Mouse (Mus musculus): ENCODE measurements around the gene Mtmr3.
"Not testable (repeated sequence)": the region's sequence is repeated elsewhere in the genome, so short reads cannot be mapped to it uniquely, and the experiment has no call there.

Mtmr3 gene

GRCm38 (mm10) chr11:4599916-4600315 is 5.3 kb upstream of the Mtmr3 start:
- DNase-seq, result no peak

DNA sequence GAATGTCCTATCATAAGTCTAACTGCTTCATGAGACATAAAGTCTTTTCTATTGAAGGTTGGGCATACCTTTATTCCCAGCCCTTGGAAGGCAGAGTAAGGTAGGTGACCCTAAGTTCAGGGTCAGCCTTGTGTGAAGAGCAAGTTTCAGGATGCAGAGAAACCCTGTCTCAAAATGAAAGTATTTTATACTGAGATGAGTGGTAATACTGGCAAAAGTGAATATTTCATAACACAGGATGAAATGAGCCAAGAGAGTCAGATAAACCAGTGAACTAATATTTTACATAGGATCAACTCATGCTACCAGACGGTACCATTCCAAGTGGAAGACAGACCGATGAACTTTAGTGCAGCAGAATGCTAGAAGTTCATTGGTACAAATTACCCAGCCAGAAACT is 3.7 kb upstream of the Mtmr3 start:
- no peak for DNase-seq

- DNase-seq, result no peak
Observed at GRCm38 (mm10) chr11:4593849-4594607, 635 bp downstream of the Mtmr3 start.

DNA sequence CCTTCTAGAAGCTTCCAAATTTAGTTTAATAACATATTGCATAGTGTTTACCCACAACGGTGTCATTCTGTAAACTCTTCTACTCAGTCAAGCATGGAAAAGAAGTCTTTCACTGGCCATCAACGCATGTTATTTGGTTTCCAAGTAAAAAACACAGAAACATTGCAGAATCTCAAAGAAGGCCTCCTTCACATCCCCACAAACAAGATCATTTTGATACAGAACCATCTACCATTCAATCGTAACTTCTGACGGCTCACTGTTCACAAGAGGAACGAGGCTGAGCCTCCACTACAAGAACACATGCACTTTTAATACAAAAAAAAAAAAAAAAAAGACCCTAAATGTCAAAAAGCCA is 1.2 kb downstream of the Mtmr3 start:
- no peak for DNase-seq

GRCm38 (mm10) chr11:4591811-4592210 is 2.9 kb downstream of the Mtmr3 start:
- no peak for DNase-seq

DNA sequence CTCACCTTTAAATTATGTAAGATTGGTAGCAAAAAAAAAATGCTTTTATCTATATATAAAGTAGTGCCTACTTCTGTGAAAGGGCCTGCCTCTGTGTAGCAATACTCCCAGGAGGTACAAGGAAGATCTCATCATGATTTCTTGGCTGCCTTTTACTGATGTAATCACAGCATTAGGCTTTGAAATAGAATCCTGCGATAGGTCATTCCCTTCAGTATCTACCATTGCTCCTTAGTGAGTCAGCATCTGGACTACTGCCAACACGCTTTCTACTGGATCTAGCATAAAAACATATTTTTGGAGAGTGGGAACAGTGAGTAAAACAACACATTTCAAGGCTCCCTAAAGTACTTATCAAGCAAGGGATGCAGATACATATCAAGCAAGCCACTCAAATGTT is 16.0 kb downstream of the Mtmr3 start:
- DNase-seq, result peak; percentile 90

DNA sequence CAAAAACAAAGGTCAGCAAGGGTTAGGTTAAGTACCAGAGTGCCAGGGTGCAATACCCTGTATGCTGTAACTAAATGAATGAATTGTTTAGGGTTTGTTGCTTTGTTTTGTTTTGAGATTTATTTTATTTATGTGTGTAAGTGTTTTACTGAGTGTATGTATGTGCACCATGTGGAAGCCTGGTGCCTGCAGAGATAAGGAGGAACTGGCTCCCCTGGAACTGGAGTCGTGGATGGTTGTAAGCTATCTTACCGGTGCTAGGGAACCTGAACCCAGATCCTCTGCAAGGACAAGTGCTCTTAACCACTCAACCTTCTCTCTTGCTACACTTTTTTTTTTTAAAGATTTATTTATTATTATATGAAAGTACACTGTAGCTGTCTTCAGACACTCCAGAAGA is 17.6 kb downstream of the Mtmr3 start:
- no peak for DNase-seq

- not testable (repeated sequence) for DNase-seq
Observed at GRCm38 (mm10) chr11:4576090-4576732, 18.5 kb downstream of the Mtmr3 start.

DNA sequence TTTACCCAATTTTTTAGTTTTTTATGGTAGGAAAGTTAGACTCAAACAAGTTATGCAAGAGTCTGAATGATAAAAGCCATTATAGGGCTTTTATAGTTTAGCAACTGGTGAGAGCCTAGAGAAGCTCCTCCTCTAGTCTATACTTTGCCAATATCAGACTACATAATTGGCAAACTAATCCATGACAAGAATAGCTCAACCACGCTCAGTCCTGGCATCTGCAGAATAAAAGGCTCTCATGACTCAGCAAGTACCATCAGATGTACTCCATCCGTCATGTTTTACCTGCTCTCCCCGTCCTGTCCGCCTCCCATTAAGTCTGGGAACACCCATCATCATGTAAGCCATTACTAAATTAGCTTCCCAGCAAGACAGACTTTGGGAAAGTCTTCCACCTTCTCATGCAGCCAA is 23.2 kb downstream of the Mtmr3 start:
- peak; percentile 89 for DNase-seq

- DNase-seq, result no peak
Observed at GRCm38 (mm10) chr11:4566333-4566732, 28.3 kb downstream of the Mtmr3 start.

GRCm38 (mm10) chr11:4565545-4565944 is 29.1 kb downstream of the Mtmr3 start:
- DNase-seq, result no peak

DNA sequence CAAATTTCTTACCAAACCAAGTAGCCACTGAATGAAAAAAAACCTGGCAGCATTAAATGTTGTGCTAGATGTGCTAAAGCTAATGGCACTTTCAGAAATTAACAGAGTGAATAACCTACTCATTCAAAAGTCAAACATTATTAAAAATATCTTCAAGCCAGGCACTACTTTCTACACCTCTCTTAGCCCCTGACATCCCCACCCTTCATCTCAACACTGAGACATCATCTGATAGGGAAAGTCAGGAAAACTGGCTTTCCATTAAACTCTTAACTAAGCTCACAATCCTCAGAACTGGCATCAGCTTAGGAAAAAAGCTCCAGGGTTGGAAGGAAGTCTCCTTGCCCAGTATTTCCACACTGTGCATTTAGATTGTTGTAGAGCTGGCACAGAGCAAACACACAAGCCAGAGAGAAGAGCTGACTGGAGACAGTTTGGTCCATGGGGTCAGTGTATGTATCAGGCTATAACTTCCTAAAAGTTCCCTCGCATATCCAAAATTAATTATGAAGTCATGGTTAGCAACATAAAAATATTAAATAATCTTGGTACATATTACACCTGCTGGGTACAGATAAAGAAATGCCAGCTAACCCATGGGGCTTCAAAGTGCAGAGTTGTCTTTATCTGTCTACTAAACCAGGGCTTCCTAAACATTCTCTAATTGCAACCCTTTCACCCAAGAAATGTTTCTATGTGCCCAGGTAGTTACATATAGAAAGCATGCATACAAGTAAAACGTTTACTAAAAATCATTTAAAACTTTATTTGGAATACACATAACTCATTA is 41.2 kb downstream of the Mtmr3 start:
- peak; percentile 36 for DNase-seq

- DNase-seq, result no peak
Observed at GRCm38 (mm10) chr11:4547569-4547968, 47.1 kb downstream of the Mtmr3 start.

GRCm38 (mm10) chr11:4545976-4546375 is 48.7 kb downstream of the Mtmr3 start:
- DNase-seq, result no peak

GRCm38 (mm10) chr11:4545401-4545800 is 49.3 kb downstream of the Mtmr3 start:
- DNase-seq, result no peak

DNA sequence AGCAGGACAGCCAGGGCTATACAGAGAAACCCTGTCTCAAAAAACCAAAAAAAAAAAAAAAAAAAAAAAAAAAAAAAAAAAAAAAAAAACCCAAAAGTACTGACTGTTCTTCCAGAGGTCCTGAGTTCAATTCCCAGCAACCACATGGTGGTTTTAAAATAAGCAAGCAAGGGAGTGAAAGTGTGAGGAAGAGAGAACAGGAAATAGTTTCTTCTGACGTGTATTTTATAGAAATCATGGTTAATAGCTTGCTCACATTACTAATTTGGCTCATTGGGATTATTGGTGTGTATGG is 50.1 kb downstream of the Mtmr3 start:
- not testable (repeated sequence) for DNase-seq

DNA sequence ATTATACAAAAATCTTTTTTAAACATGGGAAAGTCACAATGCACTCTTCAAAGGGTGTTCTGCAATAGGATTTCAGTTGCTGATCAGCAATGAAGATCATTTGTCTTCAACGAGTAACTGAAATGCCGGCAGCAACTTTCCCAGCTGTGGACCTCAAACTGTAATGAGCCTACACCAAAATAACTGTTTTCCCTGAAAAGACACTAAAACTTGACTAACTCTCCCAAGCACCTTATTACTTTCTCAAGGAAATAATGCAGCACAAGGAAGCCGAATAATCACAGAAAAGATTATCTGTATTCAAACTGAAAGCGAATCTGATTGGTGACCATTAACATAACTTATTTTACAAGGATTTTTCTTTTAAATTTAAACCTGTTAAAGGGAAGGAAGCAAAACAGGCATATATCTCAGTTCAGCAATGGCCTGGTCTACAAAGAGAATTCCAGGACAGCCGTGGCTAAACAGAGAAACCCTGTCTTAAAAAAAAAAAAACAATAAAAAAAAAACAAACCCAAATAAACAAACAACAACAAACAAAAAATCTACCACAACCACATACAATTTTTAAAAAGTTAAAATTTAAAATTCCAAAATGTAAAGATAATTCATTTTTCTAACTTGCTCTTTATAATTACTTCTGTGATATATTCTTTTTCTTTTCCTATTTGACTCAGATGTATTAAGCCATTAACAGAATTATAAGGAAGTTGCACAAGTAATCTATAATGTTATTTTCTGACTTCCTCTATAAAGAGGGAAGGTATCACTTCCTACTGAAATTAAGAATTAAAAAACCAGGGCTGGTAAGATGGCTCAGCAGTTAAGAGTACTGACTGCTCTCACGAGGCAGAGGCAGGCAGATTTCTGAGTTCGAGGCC is 50.7 kb downstream of the Mtmr3 start:
- DNase-seq, result no peak

GRCm38 (mm10) chr11:4543040-4543551 is 51.6 kb downstream of the Mtmr3 start:
- no peak for DNase-seq

GRCm38 (mm10) chr11:4536645-4537044 is 58.0 kb downstream of the Mtmr3 start:
- no peak for DNase-seq

- DNase-seq, result no peak
Observed at GRCm38 (mm10) chr11:4527132-4527531, 67.5 kb downstream of the Mtmr3 start.

- DNase-seq, result no peak
Observed at GRCm38 (mm10) chr11:4522142-4522664, 72.5 kb downstream of the Mtmr3 start.

DNA sequence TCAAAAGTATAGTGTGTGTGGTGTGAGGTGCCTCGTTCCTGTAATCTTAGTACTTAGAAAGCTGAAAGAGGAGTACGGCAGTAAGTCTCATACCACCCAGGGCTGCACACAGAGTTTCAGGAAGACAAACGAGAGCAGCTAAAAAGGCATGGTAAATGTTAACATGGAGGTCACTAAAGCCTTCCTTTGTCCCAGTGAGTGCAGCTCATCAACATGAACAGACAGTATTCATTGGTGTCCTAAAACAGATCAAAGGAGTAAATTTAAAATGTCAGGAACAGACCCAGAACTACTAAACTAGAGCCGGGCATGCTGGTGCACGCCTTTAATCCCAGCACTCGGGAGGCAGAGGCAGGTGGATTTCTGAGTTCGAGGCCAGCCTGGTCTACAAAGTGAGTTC is 75.7 kb downstream of the Mtmr3 start:
- peak; percentile 36 for DNase-seq

GRCm38 (mm10) chr11:4507421-4507820 is 87.2 kb downstream of the Mtmr3 start:
- peak; percentile 89 for DNase-seq

All from heart, adult 11 months (tissue).